Mouse (Mus musculus): ENCODE results near the gene Ldlr. TPM values are rescaled to one million over a fixed set of nuclear protein-coding genes. Genes with fewer than 3 reads are reported as not detected.

The Ldlr gene
- polyA plus RNA-seq, 1 experiment from 2014 or later, result 31.1 TPM

GRCm38 (mm10) chr9:21796919-21797318 is 73.6 kb downstream of the Ldlr start:
- H3K4me2 ChIP-seq, result peak overlapping the region; percentile 94
- peaks cover 38% of the 10 kb centered on the region for H3K36me3 ChIP-seq
- no peaks in the 10 kb centered on the region for H3K9me3 ChIP-seq (replicated peaks)
- peak overlapping the region; percentile 52; the same call in 1 of the 2 replicates for H3K27ac ChIP-seq
- peaks cover 46% of the 10 kb centered on the region for H3K4me1 ChIP-seq
- H3K4me3 ChIP-seq, result no peak overlapping the region
- ATAC-seq, result no peak
- 55% methylated on average over 3 of the region's 3 CpGs for WGBS (ENCODE audit: insufficient replicate concordance)
- peaks cover 16% of the 10 kb centered on the region; the same call in 1 of the 2 replicates for H3K27me3 ChIP-seq (replicated peaks)
- H3K9ac ChIP-seq, result no peak overlapping the region

GRCm38 (mm10) chr9:21797921-21798344 is 74.7 kb downstream of the Ldlr start:
- Histone ChIP-seq H3K36me3 (peaks cover 31% of the 10 kb centered on the region), H3K4me3 (peak overlapping the region; percentile 70), H3K9me3 (replicated peaks) (no peaks in the 10 kb centered on the region), H3K27ac (peak overlapping the region; percentile 78), H3K4me2 (peak overlapping the region; percentile 94), H3K27me3 (replicated peaks) (peaks cover 16% of the 10 kb centered on the region; the same call in 1 of the 2 replicates), H3K4me1 (peaks cover 36% of the 10 kb centered on the region), H3K9ac (peak overlapping the region; percentile 73)
- ATAC-seq, result peak; percentile 38
- WGBS (ENCODE audit: insufficient replicate concordance), result 2% methylated on average over 26 of the region's 26 CpGs

- Histone ChIP-seq H3K9me3 (replicated peaks) (no peaks in the 10 kb centered on the region), H3K27ac (peak within 1 kb of the TSS; percentile 78), H3K4me2 (peak within 1 kb of the TSS; percentile 94), H3K36me3 (peaks cover 29% of the 10 kb centered on the region), H3K9ac (peak within 1 kb of the TSS; percentile 73), H3K27me3 (replicated peaks) (peaks cover 16% of the 10 kb centered on the region; the same call in 1 of the 2 replicates), H3K4me3 (peak within 1 kb of the TSS; percentile 70), H3K4me1 (peaks cover 35% of the 10 kb centered on the region)
- ATAC-seq, result peak; percentile 75
- under 1% methylated on average over 52 of the region's 52 CpGs for WGBS (ENCODE audit: insufficient replicate concordance)
Observed at GRCm38 (mm10) chr9:21798345-21799009, 75.2 kb downstream of the Ldlr start, which contains the start of gene Kank2. Kank2 (minus strand) TSS chr9:21798744.

- H3K4me3 ChIP-seq, result peak overlapping the region; percentile 70
- H3K4me1 ChIP-seq, result peaks cover 35% of the 10 kb centered on the region
- ATAC-seq, result no peak
- WGBS (ENCODE audit: insufficient replicate concordance), result 50% methylated on average over 3 of the region's 3 CpGs
- peak overlapping the region; percentile 94 for H3K4me2 ChIP-seq
- peaks cover 24% of the 10 kb centered on the region for H3K36me3 ChIP-seq
- H3K9me3 ChIP-seq (replicated peaks), result no peaks in the 10 kb centered on the region
- peaks cover 16% of the 10 kb centered on the region; the same call in 1 of the 2 replicates for H3K27me3 ChIP-seq (replicated peaks)
- peak overlapping the region; percentile 78 for H3K27ac ChIP-seq
- H3K9ac ChIP-seq, result peak overlapping the region; percentile 73; the same call in 1 of the 2 replicates
Observed at GRCm38 (mm10) chr9:21799010-21799350, 75.7 kb downstream of the Ldlr start.

Other genes with a start within 250 kb of the Ldlr start
- 42.8 and 44.0 TPM in 2 replicates for gene Tmed1, start 213.2 kb upstream of the Ldlr start, polyA plus RNA-seq (2016; fragmentation: Nextera tagmentation; extraction: Ambion mirVana)
- gene AB124611, start 197.3 kb upstream of the Ldlr start, polyA plus RNA-seq (2016; fragmentation: Nextera tagmentation; extraction: Ambion mirVana), result 2.6 and 3.1 TPM in 2 replicates
- gene Carm1, start 176.6 kb upstream of the Ldlr start, polyA plus RNA-seq (2016; fragmentation: Nextera tagmentation; extraction: Ambion mirVana), result 39.0 and 41.0 TPM in 2 replicates
- gene Timm29, start 130.8 kb upstream of the Ldlr start, polyA plus RNA-seq (2016; fragmentation: Nextera tagmentation; extraction: Ambion mirVana), result 31.6 and 32.8 TPM in 2 replicates
- 10.0 and 10.5 TPM in 2 replicates for gene Yipf2, start 130.7 kb upstream of the Ldlr start, polyA plus RNA-seq (2016; fragmentation: Nextera tagmentation; extraction: Ambion mirVana)
- gene Smarca4, start 107.3 kb upstream of the Ldlr start, polyA plus RNA-seq (2016; fragmentation: Nextera tagmentation; extraction: Ambion mirVana), result 47.0 and 47.2 TPM in 2 replicates
- 112 and 114 TPM in 2 replicates for gene Spc24, start 36.8 kb downstream of the Ldlr start, polyA plus RNA-seq (2016; fragmentation: Nextera tagmentation; extraction: Ambion mirVana)
- 5.0 and 5.5 TPM in 2 replicates for gene Kank2, start 75.3 kb downstream of the Ldlr start, polyA plus RNA-seq (2016; fragmentation: Nextera tagmentation; extraction: Ambion mirVana)
- 13.4 and 14.1 TPM in 2 replicates for gene Angptl8, start 112.0 kb downstream of the Ldlr start, polyA plus RNA-seq (2016; fragmentation: Nextera tagmentation; extraction: Ambion mirVana)
- gene Dock6, start 129.2 kb downstream of the Ldlr start, polyA plus RNA-seq (2016; fragmentation: Nextera tagmentation; extraction: Ambion mirVana), result 8.4 and 8.7 TPM in 2 replicates
- 6.5 TPM in 2 replicates for gene Rab3d, start 194.7 kb downstream of the Ldlr start, polyA plus RNA-seq (2016; fragmentation: Nextera tagmentation; extraction: Ambion mirVana)
- gene Ccdc159, start 204.0 kb downstream of the Ldlr start, polyA plus RNA-seq (2016; fragmentation: Nextera tagmentation; extraction: Ambion mirVana), result 1.3 and 2.2 TPM in 2 replicates
- gene Tmem205, start 204.1 kb downstream of the Ldlr start, polyA plus RNA-seq (2016; fragmentation: Nextera tagmentation; extraction: Ambion mirVana), result 39.9 and 41.8 TPM in 2 replicates
- 2.3 and 3.1 TPM in 2 replicates for gene Plppr2, start 213.6 kb downstream of the Ldlr start, polyA plus RNA-seq (2016; fragmentation: Nextera tagmentation; extraction: Ambion mirVana)
- gene Swsap1, start 232.3 kb downstream of the Ldlr start, polyA plus RNA-seq (2016; fragmentation: Nextera tagmentation; extraction: Ambion mirVana), result 2.8 and 3.0 TPM in 2 replicates
- gene Epor, start 240.0 kb downstream of the Ldlr start, polyA plus RNA-seq (2016; fragmentation: Nextera tagmentation; extraction: Ambion mirVana), result 155 and 158 TPM in 2 replicates